Mouse (Mus musculus): ENCODE measurements around the gene Fance.
"Not testable (repeated sequence)": the region's sequence is repeated elsewhere in the genome, so short reads cannot be mapped to it uniquely, and the experiment has no call there.

Fance gene

DNA sequence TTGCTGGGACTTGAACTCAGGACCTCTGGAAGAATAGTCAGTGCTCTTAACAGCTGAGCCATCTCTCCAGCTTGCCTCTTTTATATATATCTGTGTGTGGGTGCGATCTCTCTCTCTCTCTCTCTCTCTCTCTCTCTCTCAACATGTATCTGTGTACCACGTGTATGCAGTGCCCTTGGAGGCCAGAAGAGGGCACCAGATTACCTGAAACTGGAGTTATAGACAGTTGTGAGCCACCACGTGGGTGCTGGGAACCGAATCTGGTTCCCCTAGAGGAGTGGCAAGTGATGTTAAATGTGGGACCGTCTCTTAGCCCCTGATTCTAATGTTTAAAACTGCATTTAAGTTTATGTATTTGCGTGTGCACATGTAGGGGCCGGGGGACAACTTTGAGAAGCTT is 11.1 kb downstream of the Fance start:
- in situ Hi-C loops (cut with MboI; ENCODE audit: low sequenced_read_pairs) = not testable (repeated sequence)

GRCm38 (mm10) chr17:28325751-28326150 is 12.4 kb downstream of the Fance start:
- in situ Hi-C loops (cut with MboI; ENCODE audit: low sequenced_read_pairs) = no loop called here

DNA sequence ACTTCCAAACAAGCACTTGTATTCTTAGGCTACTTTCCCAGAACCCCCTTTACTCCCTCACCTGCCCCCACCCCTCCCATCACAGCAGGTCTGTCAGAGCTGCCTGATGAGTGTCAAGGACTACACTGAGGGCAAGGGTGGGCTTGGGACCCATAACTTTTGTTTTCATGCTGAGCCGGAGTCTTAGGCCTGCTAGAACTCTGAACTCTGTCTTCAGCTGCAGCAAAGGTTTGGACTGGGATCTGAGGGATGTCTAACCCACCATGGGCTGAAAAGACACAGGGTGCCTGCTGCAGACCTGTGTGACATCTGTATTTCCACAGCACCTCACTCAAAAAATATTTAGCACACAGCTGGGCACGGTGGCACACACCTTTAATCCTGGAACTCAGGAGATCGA is 13.6 kb downstream of the Fance start:
- in situ Hi-C loops (cut with MboI; ENCODE audit: low sequenced_read_pairs) = no loop called here

- in situ Hi-C loops (cut with MboI; ENCODE audit: low sequenced_read_pairs) = no loop called here
These were observed 14.5 kb downstream of the Fance start for GRCm38 (mm10) chr17:28327673-28328325.

DNA sequence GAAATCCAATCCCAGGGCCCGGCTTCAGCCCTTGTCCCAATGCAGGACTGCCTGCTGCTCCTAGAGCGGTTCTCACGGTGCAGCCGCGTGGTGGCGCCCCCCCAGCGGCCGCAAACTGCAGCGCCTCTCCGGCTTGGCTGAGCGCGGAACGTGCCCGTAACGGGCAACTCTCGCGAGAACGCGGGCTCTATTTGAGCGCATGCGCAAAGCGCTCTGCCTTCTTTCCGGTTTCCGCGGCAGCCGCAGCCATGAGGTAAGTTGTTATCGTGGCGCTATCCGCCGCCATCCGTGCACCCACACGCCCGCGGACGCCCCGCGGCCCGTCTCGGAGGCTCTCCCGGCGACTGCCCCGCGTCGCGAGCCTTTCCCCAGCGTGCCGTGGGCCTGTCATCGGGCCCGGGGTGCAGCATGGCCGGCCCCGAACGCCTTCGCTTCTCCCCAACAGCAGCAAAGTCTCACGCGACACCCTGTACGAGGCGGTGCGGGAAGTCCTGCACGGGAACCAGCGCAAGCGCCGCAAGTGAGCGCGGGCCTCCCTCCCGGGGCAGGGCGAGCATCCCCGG is 15.1 kb downstream of the Fance start, which contains the start of gene Rpl10a:
TSS of gene Rpl10a (plus strand) at position 106 of the 563 bp plus-strand sequence.
- in situ Hi-C loops (cut with MboI; ENCODE audit: low sequenced_read_pairs) = no loop called here

- in situ Hi-C loops (cut with MboI; ENCODE audit: low sequenced_read_pairs) = no loop called here
These were observed 15.6 kb downstream of the Fance start for GRCm38 (mm10) chr17:28328946-28329345.

DNA sequence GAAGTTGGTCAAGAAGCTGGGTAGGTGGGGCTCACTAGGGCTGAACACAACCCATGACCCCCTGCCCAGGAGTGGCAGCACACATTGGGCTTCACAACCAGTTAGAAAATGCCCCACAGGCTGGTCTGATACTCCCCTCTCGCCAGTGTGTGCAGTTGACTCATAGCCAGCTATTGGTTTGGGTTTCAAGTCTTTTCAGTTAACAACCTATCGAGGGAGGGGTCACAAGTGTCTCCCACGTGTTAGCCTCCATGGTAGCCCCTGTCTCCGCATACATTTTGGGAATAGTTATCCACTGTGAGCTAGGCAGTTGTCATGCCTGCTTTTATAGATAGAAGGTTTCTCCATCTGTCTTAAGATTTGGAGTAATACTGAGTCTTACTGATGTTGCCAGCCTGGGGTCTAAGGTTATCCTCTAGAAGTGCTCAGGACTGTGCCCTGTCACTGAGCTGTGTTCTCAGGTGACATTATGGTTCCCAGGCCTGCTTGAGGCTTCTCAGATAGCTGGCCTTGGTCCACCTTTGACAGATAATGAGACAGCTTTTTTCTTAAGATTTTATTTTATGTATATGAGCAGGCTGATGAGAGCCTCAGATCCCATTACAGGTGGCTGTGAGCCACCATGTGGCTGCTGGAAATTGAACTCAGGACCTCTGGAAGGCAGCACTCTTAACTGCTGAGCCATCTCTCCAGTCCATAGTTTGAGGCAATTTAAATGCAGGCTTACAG is 16.3 kb downstream of the Fance start:
- in situ Hi-C loops (cut with MboI; ENCODE audit: low sequenced_read_pairs) = no loop called here

DNA sequence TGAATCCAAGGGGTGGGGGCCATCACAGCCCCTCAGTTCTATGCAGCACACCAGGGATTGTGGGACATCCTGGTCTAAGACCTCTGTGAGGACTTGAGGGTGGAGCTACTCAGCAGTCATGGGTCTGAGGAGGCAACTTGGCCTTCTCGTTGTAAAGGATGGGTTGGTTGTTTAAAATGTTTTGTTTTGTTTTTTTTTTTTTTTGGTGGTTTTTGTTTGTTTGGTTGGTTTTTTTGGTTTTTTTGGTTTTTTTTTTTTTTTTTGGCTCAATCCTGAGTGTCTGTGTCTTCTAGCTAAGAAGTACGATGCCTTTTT is 16.9 kb downstream of the Fance start:
- in situ Hi-C loops (cut with MboI; ENCODE audit: low sequenced_read_pairs) = no loop called here

GRCm38 (mm10) chr17:28330590-28330989 is 17.3 kb downstream of the Fance start:
- in situ Hi-C loops (cut with MboI; ENCODE audit: low sequenced_read_pairs) = not testable (repeated sequence)

GRCm38 (mm10) chr17:28331241-28332112 is 18.2 kb downstream of the Fance start:
- in situ Hi-C loops (cut with MboI; ENCODE audit: low sequenced_read_pairs) = no loop called here

DNA sequence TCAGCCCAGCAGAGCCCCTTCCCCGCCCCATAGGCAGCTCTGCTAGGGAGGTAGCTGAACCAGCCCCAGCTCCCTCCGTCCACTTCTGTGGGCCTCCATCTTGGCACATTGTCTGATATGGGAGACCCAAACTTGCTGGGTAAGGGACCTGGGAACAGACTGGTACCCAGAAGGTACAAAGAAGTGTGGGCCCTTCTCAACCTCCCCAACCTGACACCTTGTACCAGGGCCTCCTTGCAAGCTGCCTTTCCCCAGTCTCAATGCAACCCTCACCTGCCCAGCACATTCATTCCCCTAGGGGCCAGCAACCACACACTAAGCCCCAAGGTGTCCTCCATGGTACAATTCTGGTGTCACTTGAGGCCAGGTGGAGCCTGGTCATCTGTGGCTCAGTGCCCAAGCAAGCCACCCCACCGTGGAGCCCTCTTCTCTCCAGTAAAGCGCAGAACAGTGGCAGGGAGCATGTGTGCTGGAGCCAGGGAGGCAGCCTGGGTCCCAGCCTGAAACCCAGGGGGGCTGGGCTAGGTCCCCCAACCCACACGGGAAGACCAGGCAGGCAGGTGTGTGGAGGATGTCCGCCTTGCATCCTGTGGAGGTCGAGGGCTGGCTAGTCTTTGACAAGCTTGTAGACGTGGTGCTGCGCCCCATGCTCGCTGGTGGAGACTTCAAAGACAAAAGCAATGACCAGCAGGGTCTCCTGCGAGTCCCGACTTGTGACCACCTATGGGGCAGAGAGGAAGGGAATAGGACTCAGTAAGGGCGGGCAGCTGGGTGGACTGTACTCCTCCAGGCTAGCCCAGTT is 19.0 kb downstream of the Fance start:
- in situ Hi-C loops (cut with MboI; ENCODE audit: low sequenced_read_pairs) = no loop called here

- in situ Hi-C loops (cut with MboI; ENCODE audit: low sequenced_read_pairs) = no loop called here
These were observed 19.7 kb downstream of the Fance start for GRCm38 (mm10) chr17:28332915-28333546.

DNA sequence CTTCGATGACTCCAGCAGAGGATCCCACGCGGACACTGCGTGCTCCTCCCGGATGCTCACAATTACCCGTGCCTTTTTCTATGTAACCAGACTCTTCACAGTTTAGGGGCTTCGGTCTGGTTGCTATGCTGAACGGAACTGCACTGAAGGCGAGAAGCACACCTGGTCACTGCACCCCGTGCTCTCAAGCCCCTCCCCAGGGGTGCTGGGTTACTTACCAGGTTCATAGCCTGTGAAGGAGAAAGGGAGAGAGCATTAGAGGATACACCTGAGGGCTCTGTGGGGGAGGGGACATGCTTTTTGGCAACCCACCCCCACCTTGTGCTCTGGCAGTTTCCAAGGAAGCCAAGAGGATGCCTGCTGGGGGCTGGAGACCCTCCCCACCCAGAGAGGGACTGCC is 21.9 kb downstream of the Fance start:
- in situ Hi-C loops (cut with MboI; ENCODE audit: low sequenced_read_pairs) = no loop called here

- in situ Hi-C loops (cut with MboI; ENCODE audit: low sequenced_read_pairs) = no loop called here
These were observed 24.2 kb downstream of the Fance start for GRCm38 (mm10) chr17:28337547-28337946.

DNA sequence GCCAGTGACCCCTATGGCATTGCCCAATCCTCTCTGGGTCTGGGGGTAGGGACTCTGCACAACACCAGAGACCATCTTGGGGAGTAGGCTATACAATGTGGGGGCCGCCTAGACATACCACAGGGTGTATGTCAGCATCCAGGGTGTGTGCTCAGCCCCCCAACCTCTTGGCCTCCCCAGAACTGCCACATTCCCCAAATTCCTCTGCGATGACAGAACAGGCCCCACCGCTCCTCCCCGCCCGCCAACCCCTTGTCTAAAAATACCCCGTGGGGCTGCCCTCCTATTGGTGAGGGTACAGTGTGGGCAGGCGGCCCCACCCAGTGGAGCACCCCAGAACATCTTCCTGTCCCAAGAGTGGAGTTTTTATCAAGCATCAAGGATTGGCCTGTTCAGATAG is 27.3 kb downstream of the Fance start:
- in situ Hi-C loops (cut with MboI; ENCODE audit: low sequenced_read_pairs) = no loop called here

- in situ Hi-C loops (cut with MboI; ENCODE audit: low sequenced_read_pairs) = no loop called here
These were observed 27.8 kb downstream of the Fance start for GRCm38 (mm10) chr17:28341091-28341490.

GRCm38 (mm10) chr17:28344050-28344607 is 30.8 kb downstream of the Fance start:
- in situ Hi-C loops (cut with MboI; ENCODE audit: low sequenced_read_pairs) = no loop called here

- in situ Hi-C loops (cut with MboI; ENCODE audit: low sequenced_read_pairs) = no loop called here
These were observed 31.4 kb downstream of the Fance start for GRCm38 (mm10) chr17:28344670-28345069.

DNA sequence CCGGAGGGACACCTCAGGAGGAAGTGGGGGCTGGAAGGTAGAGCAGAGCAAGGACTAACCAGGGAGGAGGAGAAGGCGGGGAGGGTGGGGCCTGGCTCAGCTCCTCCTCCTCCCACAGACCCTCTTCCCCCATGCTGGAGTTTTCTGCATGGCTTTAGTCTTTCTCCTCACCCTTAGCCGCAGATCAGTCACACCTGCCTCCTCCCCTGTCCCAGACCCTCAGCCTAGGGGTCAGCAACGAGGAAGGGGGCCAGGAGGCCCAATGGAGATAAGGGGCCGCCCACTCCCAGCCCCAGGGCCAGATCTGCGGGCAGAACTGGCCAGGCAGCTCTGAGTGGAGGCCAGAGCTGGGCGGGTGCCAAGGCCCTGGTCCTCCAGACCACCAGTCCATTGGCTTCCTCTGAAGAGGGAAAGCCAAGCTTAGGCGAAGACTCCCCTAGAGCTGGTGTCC is 32.0 kb downstream of the Fance start:
- in situ Hi-C loops (cut with MboI; ENCODE audit: low sequenced_read_pairs) = no loop called here

DNA sequence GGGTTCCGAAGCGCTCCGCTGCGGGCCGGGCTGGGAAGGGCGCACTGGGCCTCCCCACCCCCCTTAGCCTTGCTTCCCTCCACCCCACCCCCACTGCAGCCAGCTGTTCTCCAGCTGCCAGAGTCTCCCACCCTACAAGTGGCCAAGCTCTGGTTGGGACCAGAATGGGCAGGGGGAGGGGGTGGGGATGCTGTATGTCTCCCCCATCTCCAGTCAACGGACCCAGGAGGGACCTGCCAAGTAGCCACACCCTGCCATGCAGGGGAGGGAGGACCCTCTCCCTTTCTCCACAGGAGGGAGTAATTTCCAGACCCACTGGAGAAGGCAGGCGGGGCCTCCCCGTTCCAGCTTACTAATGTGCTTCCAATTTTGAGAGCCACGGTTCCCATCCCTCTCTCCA is 32.6 kb downstream of the Fance start:
- in situ Hi-C loops (cut with MboI; ENCODE audit: low sequenced_read_pairs) = no loop called here
